Mouse (Mus musculus) liver, embryonic 13.5 days (tissue): ENCODE measurements around the gene Kmo. TPM values are rescaled to one million over a fixed set of nuclear protein-coding genes. Genes with fewer than 3 reads are reported as not detected.

ENCODE experiments used
- ATAC-seq: fragments of 200-750 bp; cut with Nextera tagmentation; 2 replicates; pipeline ENCODE4 v1.8.0; 2017; ENCODE audit warnings: low read depth, mild to moderate bottlenecking, moderate number of reproducible peaks, moderate library complexity
- DNase-seq: peaks from one replicate; pipeline ENCODE4 v3.0.0; 2022
- H3K27ac ChIP-seq: fragments of 300-500 bp; sonication (generic); 2 replicates; pipeline ENCODE4 v1.5.1; 2015; ENCODE audit warnings: moderate library complexity, mild to moderate bottlenecking, inconsistent platforms
- H3K27me3 ChIP-seq: fragments of 300-500 bp; sonication (generic); 2 replicates; pipeline ENCODE4 v1.6.1; 2015; ENCODE audit warnings: mild to moderate bottlenecking, inconsistent platforms
- H3K36me3 ChIP-seq: fragments of 300-500 bp; sonication (generic); 2 replicates; pipeline ENCODE4 v1.6.1; 2015; ENCODE audit warnings: mild to moderate bottlenecking, inconsistent platforms
- H3K4me1 ChIP-seq: fragments of 300-500 bp; sonication (generic); replicated peaks from 2 replicates; pipeline ENCODE4 v1.6.1; 2015; ENCODE audit warnings: inconsistent platforms
- H3K4me2 ChIP-seq: fragments of 300-500 bp; sonication (generic); 2 replicates; pipeline ENCODE4 v1.6.1; 2015; ENCODE audit warnings: inconsistent platforms, mild to moderate bottlenecking, moderate library complexity
- H3K4me3 ChIP-seq: fragments of 300-500 bp; sonication (generic); replicated peaks from 2 replicates; pipeline ENCODE4 v1.5.1; 2015; ENCODE audit warnings: mild to moderate bottlenecking, inconsistent platforms
- H3K9ac ChIP-seq: fragments of 300-500 bp; sonication (generic); 2 replicates; pipeline ENCODE4 v1.6.1; 2015; ENCODE audit warnings: mild to moderate bottlenecking, inconsistent platforms
- H3K9me3 ChIP-seq: fragments of 300-500 bp; sonication (generic); replicated peaks from 2 replicates; pipeline ENCODE4 v1.6.1; 2016; ENCODE audit warnings: inconsistent platforms
- WGBS: fragments of 180-500 bp; shearing (Covaris S2); methylation state at CpG from one replicate; pipeline ENCODE4 v1.1.7; 2015; ENCODE audit not compliant: insufficient replicate concordance; 5-methylcytosine and 5-hydroxymethylcytosine counted together
- polyA plus RNA-seq: library from polyadenylated mRNA; unstranded; fragments of >200 nt; fragmentation: Nextera tagmentation; extraction: Ambion mirVana; gene quantifications from 2 replicates; pipeline ENCODE4 v1.2.1, GENCODE M21; 2015

Gene Kmo
- polyA plus RNA-seq: 5.6 and 8.1 TPM in 2 replicates

DNA sequence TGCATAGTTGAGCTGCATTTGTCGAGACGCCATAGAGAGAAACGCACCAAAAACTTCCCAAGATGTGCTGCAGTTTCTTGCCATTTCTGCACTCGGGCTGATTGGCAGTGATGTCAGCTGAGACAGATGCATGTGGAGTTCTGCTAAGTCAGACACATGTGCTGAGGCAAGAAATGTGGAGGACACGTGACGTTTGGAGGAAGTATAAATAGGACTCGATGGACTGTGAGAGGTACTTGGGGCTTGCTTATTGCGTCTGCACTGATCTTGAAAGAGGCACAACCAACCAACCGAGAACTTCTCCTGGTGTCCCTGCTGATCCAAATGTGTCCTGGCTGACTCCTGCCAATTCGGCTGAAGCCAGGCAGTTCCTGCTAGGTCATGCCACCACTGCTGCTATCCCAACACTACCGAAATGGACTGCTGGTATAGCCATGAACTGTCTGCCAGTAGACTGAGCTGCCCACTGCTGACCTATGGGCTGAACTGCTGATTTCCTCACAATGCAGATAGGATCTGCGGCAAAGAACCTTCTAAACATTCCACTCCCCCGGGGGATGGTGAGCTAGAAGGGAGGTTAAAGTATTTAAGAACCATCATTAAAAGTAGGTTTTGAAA, at the start of gene Kmo:
Kmo (plus strand) TSS at position 568 of the 618 bp plus-strand sequence.
- no peak for ATAC-seq
- Histone ChIP-seq H3K36me3 (peaks cover 39% of the 10 kb centered on the region), H3K27ac (no peak within 1 kb of the TSS), H3K9me3 (no peaks in the 10 kb centered on the region), H3K27me3 (no peaks in the 10 kb centered on the region), H3K4me2 (no peak within 1 kb of the TSS), H3K4me3 (no peak within 1 kb of the TSS), H3K9ac (no peak within 1 kb of the TSS), H3K4me1 (peaks cover 18% of the 10 kb centered on the region)
- no peak for DNase-seq
- WGBS: 75% methylated on average over 13 of the region's 13 CpGs

GRCm38 (mm10) chr1:175574129-175574528, 46.1 kb upstream of the Kmo start:
- no peaks in the 10 kb centered on the region for H3K36me3 ChIP-seq
- 52% methylated on average over 2 of the region's 2 CpGs for WGBS

DNA sequence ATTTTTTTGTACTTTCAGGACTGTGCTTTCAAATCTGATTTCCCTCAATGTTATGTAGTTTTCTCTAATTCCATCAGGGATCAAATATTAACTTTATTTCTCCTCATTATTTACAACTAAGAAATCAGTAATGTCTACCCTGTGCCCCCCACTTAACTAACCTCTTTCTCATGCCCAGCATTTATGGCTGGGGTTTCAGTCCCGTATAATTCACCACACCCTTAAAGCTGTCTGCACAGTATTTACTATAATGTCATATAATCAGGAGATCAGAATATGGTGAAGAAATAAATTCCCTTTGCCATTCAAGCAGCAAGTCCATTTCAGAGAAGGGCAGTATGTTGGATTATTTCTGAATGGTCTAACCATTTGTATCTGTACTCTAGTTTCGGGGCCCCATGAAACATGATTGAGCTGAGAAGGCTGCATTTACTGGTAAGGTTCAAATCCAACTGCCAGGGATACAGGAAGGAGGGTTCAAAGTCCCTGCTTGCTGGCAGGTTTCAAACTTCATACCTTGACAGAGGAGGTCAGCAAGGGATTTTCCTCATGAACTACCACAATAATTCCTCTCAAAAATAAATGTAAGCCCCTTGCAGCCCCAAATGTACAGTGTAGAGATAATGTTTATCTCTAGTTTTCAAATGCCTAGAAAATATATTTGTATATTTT, 41.6 kb upstream of the Kmo start:
- Histone ChIP-seq H3K4me1 (no peaks in the 10 kb centered on the region), H3K4me3 (no peak overlapping the region), H3K27ac (no peak overlapping the region), H3K9me3 (no peaks in the 10 kb centered on the region), H3K4me2 (no peak overlapping the region), H3K27me3 (no peaks in the 10 kb centered on the region), H3K36me3 (no peaks in the 10 kb centered on the region), H3K9ac (no peak overlapping the region)
- DNase-seq (no peak), ATAC-seq (no peak)
- WGBS: 57% methylated on average over 2 of the region's 2 CpGs

More at GRCm38 (mm10) chr1:175574129-175574528, 46.1 kb upstream of the Kmo start:
- Histone ChIP-seq H3K9ac (no peak overlapping the region), H3K4me1 (no peaks in the 10 kb centered on the region), H3K4me2 (no peak overlapping the region), H3K27me3 (no peaks in the 10 kb centered on the region), H3K4me3 (no peak overlapping the region), H3K27ac (no peak overlapping the region), H3K9me3 (no peaks in the 10 kb centered on the region)
- DNase-seq (no peak), ATAC-seq (no peak)

- no peaks in the 10 kb centered on the region for H3K4me1 ChIP-seq
- H3K9ac ChIP-seq: no peak overlapping the region
- H3K27me3 ChIP-seq: no peaks in the 10 kb centered on the region
- ATAC-seq (no peak), DNase-seq (no peak)
- no peak overlapping the region for H3K27ac ChIP-seq
- H3K36me3 ChIP-seq: no peaks in the 10 kb centered on the region
- no peak overlapping the region for H3K4me2 ChIP-seq
- H3K4me3 ChIP-seq: no peak overlapping the region
- 71% methylated on average over 9 of the region's 9 CpGs for WGBS
- H3K9me3 ChIP-seq: no peaks in the 10 kb centered on the region
Observed at GRCm38 (mm10) chr1:175579598-175580235, 40.5 kb upstream of the Kmo start.

DNA sequence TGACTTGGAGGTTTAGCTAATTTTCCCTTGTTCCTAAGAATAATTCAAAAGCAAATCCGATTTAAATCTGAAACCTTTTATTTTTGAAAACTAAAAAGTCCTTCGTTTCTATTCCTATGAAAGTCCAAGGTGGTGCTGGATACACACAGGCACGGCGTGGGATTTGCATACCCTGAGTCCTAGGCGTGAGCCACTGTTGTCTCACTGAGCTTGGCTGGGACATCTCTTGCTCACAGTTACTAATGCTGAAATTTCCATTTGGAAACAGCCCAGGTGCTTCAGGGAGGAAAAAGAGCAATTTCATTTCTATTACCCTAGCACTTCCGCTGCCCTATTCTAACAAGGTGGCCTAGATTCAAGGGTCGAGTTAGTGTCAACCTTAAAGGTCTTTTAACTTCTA, 39.8 kb upstream of the Kmo start:
- DNase-seq (no peak), ATAC-seq (no peak)
- H3K4me1 ChIP-seq: no peaks in the 10 kb centered on the region
- H3K9ac ChIP-seq: no peak overlapping the region
- no peak overlapping the region for H3K27ac ChIP-seq
- H3K9me3 ChIP-seq: no peaks in the 10 kb centered on the region
- no peak overlapping the region for H3K4me3 ChIP-seq
- 71% methylated on average over 7 of the region's 7 CpGs for WGBS
- no peaks in the 10 kb centered on the region for H3K36me3 ChIP-seq
- no peak overlapping the region for H3K4me2 ChIP-seq
- no peaks in the 10 kb centered on the region for H3K27me3 ChIP-seq

DNA sequence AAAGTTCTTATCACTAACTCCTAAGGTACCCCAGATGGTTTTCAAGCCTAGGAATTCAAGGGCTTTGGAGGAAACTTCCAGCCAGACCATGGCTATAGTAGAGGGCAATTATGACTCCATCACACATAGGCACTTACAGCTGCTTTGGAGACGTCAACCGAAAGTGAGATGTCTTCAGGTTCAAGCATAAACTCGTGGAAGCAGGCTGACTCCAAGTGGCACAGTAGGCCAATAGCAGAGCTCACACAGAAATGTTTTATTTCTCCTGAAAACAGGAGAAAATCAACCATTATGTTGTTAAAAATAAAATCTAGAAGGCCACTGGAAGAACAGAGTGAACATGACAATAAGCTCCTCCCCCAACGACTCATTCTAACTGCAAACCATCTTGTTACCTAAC, 37.4 kb upstream of the Kmo start:
- H3K27ac ChIP-seq: no peak overlapping the region
- no peaks in the 10 kb centered on the region for H3K9me3 ChIP-seq
- H3K36me3 ChIP-seq: no peaks in the 10 kb centered on the region
- H3K27me3 ChIP-seq: no peaks in the 10 kb centered on the region
- no peaks in the 10 kb centered on the region for H3K4me1 ChIP-seq
- H3K4me3 ChIP-seq: no peak overlapping the region
- ATAC-seq (no peak), DNase-seq (no peak)
- no peak overlapping the region for H3K9ac ChIP-seq
- H3K4me2 ChIP-seq: no peak overlapping the region
- WGBS: 60% methylated on average over 4 of the region's 4 CpGs

GRCm38 (mm10) chr1:175585267-175585666, 34.9 kb upstream of the Kmo start:
- Histone ChIP-seq H3K27ac (no peak overlapping the region), H3K4me1 (no peaks in the 10 kb centered on the region), H3K4me2 (no peak overlapping the region), H3K9ac (no peak overlapping the region), H3K36me3 (no peaks in the 10 kb centered on the region), H3K4me3 (no peak overlapping the region), H3K9me3 (no peaks in the 10 kb centered on the region), H3K27me3 (no peaks in the 10 kb centered on the region)
- ATAC-seq (no peak), DNase-seq (no peak)
- WGBS: 51% methylated on average over 2 of the region's 2 CpGs

DNA sequence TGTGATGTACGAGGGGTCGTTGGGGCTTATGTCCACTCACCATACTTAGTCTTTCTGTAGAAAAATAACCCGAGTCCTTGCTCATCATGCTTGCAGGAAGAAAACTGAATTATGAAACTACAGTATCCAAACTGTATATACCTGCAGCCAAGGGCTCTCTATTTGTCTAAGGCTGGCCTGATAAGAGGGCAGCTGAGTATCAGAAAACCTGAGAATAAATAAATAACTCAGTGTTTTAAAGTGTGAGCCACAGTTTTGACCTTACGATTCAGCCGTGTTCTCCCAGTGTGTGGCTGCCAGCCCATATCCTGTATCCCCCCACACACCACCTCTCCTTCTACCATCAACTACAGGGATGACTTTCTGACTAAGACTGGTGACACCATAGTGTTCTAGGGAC, 33.5 kb upstream of the Kmo start:
- H3K36me3 ChIP-seq: no peaks in the 10 kb centered on the region
- no peaks in the 10 kb centered on the region for H3K9me3 ChIP-seq
- no peaks in the 10 kb centered on the region for H3K4me1 ChIP-seq
- no peaks in the 10 kb centered on the region for H3K27me3 ChIP-seq
- H3K9ac ChIP-seq: no peak overlapping the region
- WGBS: 62% methylated on average over 5 of the region's 5 CpGs
- H3K4me3 ChIP-seq: no peak overlapping the region
- H3K27ac ChIP-seq: no peak overlapping the region
- H3K4me2 ChIP-seq: no peak overlapping the region
- DNase-seq (no peak), ATAC-seq (no peak)

- H3K4me2 ChIP-seq: no peak overlapping the region
- H3K27ac ChIP-seq: no peak overlapping the region
- H3K36me3 ChIP-seq: no peaks in the 10 kb centered on the region
- ATAC-seq: no peak
- H3K4me1 ChIP-seq: no peaks in the 10 kb centered on the region
- WGBS: 65% methylated on average over 1 of the region's 1 CpGs
- no peak overlapping the region for H3K9ac ChIP-seq
- DNase-seq: no peak
- H3K9me3 ChIP-seq: no peaks in the 10 kb centered on the region
- H3K27me3 ChIP-seq: no peaks in the 10 kb centered on the region
- no peak overlapping the region for H3K4me3 ChIP-seq
Observed at GRCm38 (mm10) chr1:175592832-175593231, 27.3 kb upstream of the Kmo start.

DNA sequence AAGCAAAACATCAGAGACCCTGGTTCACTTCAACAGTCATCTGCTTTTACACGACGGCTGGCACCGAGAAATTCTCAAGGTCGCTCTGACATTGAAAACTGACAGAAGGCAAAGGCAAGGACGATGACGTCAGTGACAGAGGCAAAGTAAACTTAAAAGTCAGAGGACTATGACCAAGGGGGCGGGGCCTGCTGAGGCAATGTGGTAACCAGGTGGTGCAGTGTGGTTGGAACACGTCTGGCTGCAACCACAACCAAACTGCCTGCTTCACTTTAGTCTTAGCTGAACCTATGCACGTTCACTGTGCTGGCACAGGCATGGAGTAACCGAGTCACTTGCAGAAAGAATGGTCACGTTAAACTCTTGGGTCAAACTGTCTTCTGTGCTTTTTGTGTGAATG, 17.9 kb upstream of the Kmo start:
- Histone ChIP-seq H3K36me3 (peaks cover 54% of the 10 kb centered on the region), H3K9ac (no peak overlapping the region), H3K4me3 (no peak overlapping the region), H3K27me3 (no peaks in the 10 kb centered on the region), H3K4me2 (no peak overlapping the region), H3K27ac (no peak overlapping the region), H3K4me1 (no peaks in the 10 kb centered on the region; the same call in 1 of the 2 replicates), H3K9me3 (no peaks in the 10 kb centered on the region)
- DNase-seq (no peak), ATAC-seq (peak; percentile 62)
- WGBS: 72% methylated on average over 11 of the region's 11 CpGs

GRCm38 (mm10) chr1:175603390-175603789, 16.8 kb upstream of the Kmo start:
- WGBS: 72% methylated on average over 6 of the region's 6 CpGs
- H3K36me3 ChIP-seq: peaks cover 65% of the 10 kb centered on the region
- ATAC-seq (no peak), DNase-seq (no peak)
- H3K4me3 ChIP-seq: no peak overlapping the region
- H3K4me1 ChIP-seq: peaks cover 4% of the 10 kb centered on the region; the same call in 1 of the 2 replicates
- no peak overlapping the region for H3K4me2 ChIP-seq
- H3K9ac ChIP-seq: no peak overlapping the region
- H3K27me3 ChIP-seq: no peaks in the 10 kb centered on the region
- no peaks in the 10 kb centered on the region for H3K9me3 ChIP-seq
- H3K27ac ChIP-seq: no peak overlapping the region
